Mouse (Mus musculus) limb, embryonic 11.5 days (tissue): ENCODE results near the gene Drc7. TPM values are rescaled to one million over a fixed set of nuclear protein-coding genes. Genes with fewer than 3 reads are reported as not detected.
A peak's percentile ranks its signal among the peaks of the same experiment; 100 is the strongest.
"Not testable (repeated sequence)": the region's sequence is repeated elsewhere in the genome, so short reads cannot be mapped to it uniquely, and the experiment has no call there.

Experiments used
- ATAC-seq: fragments of 200-750 bp; cut with Nextera tagmentation; 2 replicates; pipeline ENCODE4 v1.8.0; 2017; ENCODE audit warnings: low read depth; ENCODE audit not compliant: insufficient number of reproducible peaks, low FRiP score, low TSS enrichment
- DNase-seq: peaks from one replicate; pipeline ENCODE4 v3.0.0-alpha.2; 2015; ENCODE audit warnings: low spot score
- H3K27ac ChIP-seq: fragments of 300-500 bp; sonication (generic); replicated peaks from 2 replicates; pipeline ENCODE4 v1.5.1; 2014; ENCODE audit warnings: low read depth, mild to moderate bottlenecking, low read length
- H3K27me3 ChIP-seq: fragments of 300-500 bp; sonication (generic); 2 replicates; pipeline ENCODE4 v1.6.1; 2014; ENCODE audit warnings: mild to moderate bottlenecking, low read length, mixed read lengths; ENCODE audit not compliant: control insufficient read depth, insufficient read depth
- H3K36me3 ChIP-seq: fragments of 300-500 bp; sonication (generic); 2 replicates; pipeline ENCODE4 v1.6.1; 2014; ENCODE audit warnings: mild to moderate bottlenecking, low read length, moderate library complexity, mixed read lengths; ENCODE audit not compliant: control insufficient read depth, insufficient read depth
- H3K4me1 ChIP-seq: fragments of 300-500 bp; sonication (generic); 2 replicates; pipeline ENCODE4 v1.6.1; 2014; ENCODE audit warnings: low read length, mixed read lengths; ENCODE audit not compliant: control insufficient read depth, insufficient read depth
- H3K4me2 ChIP-seq: fragments of 300-500 bp; sonication (generic); 2 replicates; pipeline ENCODE4 v1.6.1; 2014; ENCODE audit warnings: low read depth, mild to moderate bottlenecking, moderate library complexity; ENCODE audit not compliant: severe bottlenecking
- H3K4me3 ChIP-seq: fragments of 300-500 bp; sonication (generic); 2 replicates; pipeline ENCODE4 v1.5.1; 2014; ENCODE audit warnings: low read depth, low read length
- H3K9ac ChIP-seq: fragments of 300-500 bp; sonication (generic); 2 replicates; pipeline ENCODE4 v1.6.1; 2014; ENCODE audit warnings: mild to moderate bottlenecking, low read length
- H3K9me3 ChIP-seq: fragments of 300-500 bp; sonication (generic); 2 replicates; pipeline ENCODE4 v1.6.1; 2016; ENCODE audit warnings: low read length; ENCODE audit not compliant: control insufficient read depth
- WGBS: fragments of 180-500 bp; shearing (Covaris S2); extraction: QIAGEN DNeasy Blood & Tissue Kit; methylation state at CpG from one replicate; pipeline ENCODE4 v1.1.7; 2014; 5-methylcytosine and 5-hydroxymethylcytosine counted together
- polyA plus RNA-seq: library from polyadenylated mRNA; unstranded; fragments of >200 nt; fragmentation: Nextera tagmentation; extraction: Ambion mirVana; gene quantifications from 2 replicates; pipeline ENCODE4 v1.2.1, GENCODE M21; 2014

Drc7 gene
- polyA plus RNA-seq, 1 experiment from 2014 or later, result 0.11 TPM

- no peak overlapping the region for H3K27ac ChIP-seq
- H3K9me3 ChIP-seq, result no peaks in the 10 kb centered on the region
- H3K4me3 ChIP-seq, result no peak overlapping the region
- 26% methylated on average over 8 of the region's 8 CpGs for WGBS
- no peaks in the 10 kb centered on the region for H3K36me3 ChIP-seq
- no peaks in the 10 kb centered on the region for H3K27me3 ChIP-seq
- DNase-seq (no peak), ATAC-seq (no peak)
- H3K4me2 ChIP-seq, result no peak overlapping the region
- H3K4me1 ChIP-seq, result peaks cover 3% of the 10 kb centered on the region; the same call in 1 of the 2 replicates
- no peak overlapping the region for H3K9ac ChIP-seq
These were observed 31.7 kb upstream of the Drc7 start for GRCm38 (mm10) chr8:95023201-95023600.

GRCm38 (mm10) chr8:95024387-95024786 is 30.5 kb upstream of the Drc7 start:
- WGBS, result 77% methylated on average over 4 of the region's 4 CpGs
- H3K27ac ChIP-seq, result no peak overlapping the region
- no peak overlapping the region for H3K9ac ChIP-seq
- H3K4me2 ChIP-seq, result no peak overlapping the region
- no peak overlapping the region for H3K4me3 ChIP-seq
- H3K36me3 ChIP-seq, result no peaks in the 10 kb centered on the region
- DNase-seq (no peak), ATAC-seq (no peak)
- peaks cover 3% of the 10 kb centered on the region; the same call in 1 of the 2 replicates for H3K4me1 ChIP-seq
- no peaks in the 10 kb centered on the region for H3K27me3 ChIP-seq
- H3K9me3 ChIP-seq, result no peaks in the 10 kb centered on the region

- ATAC-seq, result no peak
- no peak overlapping the region for H3K27ac ChIP-seq
- WGBS, result 62% methylated on average over 2 of the region's 2 CpGs
These were observed 29.5 kb upstream of the Drc7 start for GRCm38 (mm10) chr8:95025421-95025820.

GRCm38 (mm10) chr8:95028391-95028790 is 26.5 kb upstream of the Drc7 start:
- H3K27me3 ChIP-seq, H3K27ac ChIP-seq, H3K4me1 ChIP-seq, H3K36me3 ChIP-seq, H3K9me3 ChIP-seq, H3K9ac ChIP-seq, H3K4me2 ChIP-seq, H3K4me3 ChIP-seq, ATAC-seq: not testable (repeated sequence)
- WGBS, result 55% methylated on average over 7 of the region's 7 CpGs
- DNase-seq, result peak; percentile 68

More at GRCm38 (mm10) chr8:95025421-95025820, 29.5 kb upstream of the Drc7 start:
- H3K36me3 ChIP-seq, result no peaks in the 10 kb centered on the region
- H3K4me2 ChIP-seq, result no peak overlapping the region
- no peak overlapping the region for H3K4me3 ChIP-seq
- H3K9ac ChIP-seq, result no peak overlapping the region
- peaks cover 3% of the 10 kb centered on the region; the same call in 1 of the 2 replicates for H3K4me1 ChIP-seq
- H3K9me3 ChIP-seq, result no peaks in the 10 kb centered on the region
- DNase-seq, result peak; percentile 63
- H3K27me3 ChIP-seq, result no peaks in the 10 kb centered on the region

GRCm38 (mm10) chr8:95037106-95037925 is 17.6 kb upstream of the Drc7 start:
- 67% methylated on average over 7 of the region's 7 CpGs for WGBS
- peak; percentile 65; the same call in 1 of the 2 replicates for ATAC-seq
- no peaks in the 10 kb centered on the region for H3K4me1 ChIP-seq
- no peak overlapping the region for H3K4me3 ChIP-seq
- no peak overlapping the region for H3K27ac ChIP-seq
- no peak overlapping the region for H3K4me2 ChIP-seq
- no peaks in the 10 kb centered on the region for H3K27me3 ChIP-seq
- DNase-seq, result peak; percentile 47
- H3K9ac ChIP-seq, result no peak overlapping the region
- no peaks in the 10 kb centered on the region for H3K9me3 ChIP-seq
- no peaks in the 10 kb centered on the region for H3K36me3 ChIP-seq

- no peak overlapping the region for H3K9ac ChIP-seq
- no peaks in the 10 kb centered on the region for H3K27me3 ChIP-seq
- 73% methylated on average over 6 of the region's 6 CpGs for WGBS
- no peak overlapping the region for H3K4me3 ChIP-seq
- no peak overlapping the region for H3K4me2 ChIP-seq
- DNase-seq (no peak), ATAC-seq (no peak)
- H3K4me1 ChIP-seq, result no peaks in the 10 kb centered on the region
- H3K9me3 ChIP-seq, result no peaks in the 10 kb centered on the region
- H3K36me3 ChIP-seq, result no peaks in the 10 kb centered on the region
- no peak overlapping the region for H3K27ac ChIP-seq
These were observed 12.8 kb upstream of the Drc7 start for GRCm38 (mm10) chr8:95041883-95042784.

- H3K4me2 ChIP-seq, result no peak overlapping the region
These were observed 10.1 kb upstream of the Drc7 start for GRCm38 (mm10) chr8:95044811-95045210.

GRCm38 (mm10) chr8:95046982-95047381 is 7.9 kb upstream of the Drc7 start:
- Histone ChIP-seq H3K4me1 (no peaks in the 10 kb centered on the region), H3K27ac (no peak overlapping the region), H3K4me2 (no peak overlapping the region), H3K9me3 (no peaks in the 10 kb centered on the region), H3K27me3 (no peaks in the 10 kb centered on the region), H3K9ac (no peak overlapping the region), H3K36me3 (no peaks in the 10 kb centered on the region), H3K4me3 (no peak overlapping the region)
- ATAC-seq (no peak), DNase-seq (no peak)
- WGBS, result 84% methylated on average over 3 of the region's 3 CpGs

More at GRCm38 (mm10) chr8:95044811-95045210, 10.1 kb upstream of the Drc7 start:
- WGBS, result 67% methylated on average over 4 of the region's 4 CpGs
- DNase-seq (no peak), ATAC-seq (no peak)
- Histone ChIP-seq H3K9ac (no peak overlapping the region), H3K27me3 (no peaks in the 10 kb centered on the region), H3K27ac (no peak overlapping the region), H3K36me3 (no peaks in the 10 kb centered on the region), H3K4me1 (no peaks in the 10 kb centered on the region), H3K4me3 (no peak overlapping the region), H3K9me3 (no peaks in the 10 kb centered on the region)
